In the genomic region with DNA sequence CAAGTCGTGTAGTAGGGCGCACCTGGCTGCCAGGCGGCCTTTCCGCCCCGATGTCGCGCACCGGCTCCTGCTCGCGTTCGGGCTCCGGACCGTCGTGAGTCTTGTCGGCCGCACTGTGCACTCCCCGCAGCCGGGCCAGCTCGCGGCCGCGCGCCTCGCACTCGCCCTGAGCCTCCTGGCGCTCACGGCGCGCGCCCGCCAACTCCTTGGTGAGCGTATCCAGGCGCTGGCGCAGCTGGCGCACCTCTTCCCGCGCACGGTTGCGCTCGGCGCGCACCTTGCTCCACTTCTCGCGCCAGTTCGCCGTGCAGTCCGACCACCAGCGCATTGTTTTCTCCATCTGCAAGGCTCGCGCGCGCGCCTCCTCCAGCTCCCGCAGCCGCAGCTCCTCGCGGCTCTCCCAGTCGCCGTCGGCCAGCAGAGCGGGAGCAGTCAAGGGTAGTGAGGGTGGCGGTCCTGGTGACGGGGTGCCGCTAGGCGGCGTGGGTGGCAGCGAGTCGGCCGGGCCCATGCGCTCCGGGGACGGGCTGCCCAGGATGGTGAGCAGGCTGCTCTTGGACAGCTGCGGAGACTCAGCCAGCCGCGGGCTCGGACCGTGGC, we compare ENCODE assay signal across 8 mouse cellular contexts. TPM values are rescaled to one million over a fixed set of nuclear protein-coding genes. Genes with fewer than 3 reads are reported as not detected.
DNase-seq lines count a peak whose midpoint lies in the region; ATAC-seq and TF ChIP-seq lines count a peak whose summit lies in the region.

No protein-coding gene starts in this region.

- H3K27me3 ChIP-seq in forebrain, embryonic 14.5 days (replicated peaks; ENCODE audit: control insufficient read depth, insufficient read depth, low read length) = peaks cover 7% of the 10 kb centered on the region; the same call in 1 of the 2 replicates
- H3K27me3 ChIP-seq in hindbrain, embryonic 16.5 days (replicated peaks; ENCODE audit: control insufficient read depth, insufficient read depth, low read length) = peaks cover 15% of the 10 kb centered on the region
- H3K27me3 ChIP-seq in splenic B cell, adult 2 months (ENCODE audit: control insufficient read depth, insufficient read depth, low read length, poor library complexity, severe bottlenecking) = no peaks in the 10 kb centered on the region

- peaks cover 3 to 10% of the 10 kb centered on the region in 2 experiments; a peak in 1 of 4 replicates for H3K4me1 ChIP-seq in ES-E14 (ENCODE audit: control insufficient read depth in 2 of 2, insufficient read depth in 2 of 2, low read length in 2 of 2, poor library complexity in 1 of 2)
- H3K4me1 ChIP-seq in forebrain, embryonic 14.5 days (ENCODE audit: control insufficient read depth, insufficient read depth, low read length) = peaks cover 28% of the 10 kb centered on the region
- H3K4me1 ChIP-seq in hindbrain, embryonic 16.5 days (ENCODE audit: control insufficient read depth, insufficient read depth, low read depth, low read length) = peaks cover 25% of the 10 kb centered on the region

- in situ Hi-C loops in ES-E14 (cut with MboI; ENCODE audit: low sequenced_read_pairs in 2 of 2, unreplicated experiment in 2 of 2) = no loop called here

- H3K4me3 ChIP-seq in ES-E14 (ENCODE audit: insufficient read depth in 1 of 2, low read depth in 1 of 2, low read length in 2 of 2, poor library complexity in 1 of 2, severe bottlenecking in 1 of 2) = peak overlapping the region; percentile 56 to 76
- peak overlapping the region; percentile 41 for H3K4me3 ChIP-seq in forebrain, embryonic 14.5 days (ENCODE audit: low read depth, low read length)
- H3K4me3 ChIP-seq in hindbrain, embryonic 16.5 days (ENCODE audit: low read length) = peak overlapping the region; percentile 54

- no peaks in the 10 kb centered on the region for H3K9me3 ChIP-seq in ES-E14 (ENCODE audit: control insufficient read depth, insufficient read depth, low read depth, low read length)
- no peaks in the 10 kb centered on the region for H3K9me3 ChIP-seq in forebrain, embryonic 14.5 days (replicated peaks; ENCODE audit: control insufficient read depth, low read length)
- no peaks in the 10 kb centered on the region for H3K9me3 ChIP-seq in hindbrain, embryonic 16.5 days (ENCODE audit: control insufficient read depth, low read length)

- DNase-seq in ES-E14 (ENCODE audit: low read depth, low spot score) = no peak
- DNase-seq in adrenal gland, adult 2 months = peak; percentile 89
- DNase-seq in forebrain, embryonic 14.5 days (ENCODE audit: low spot score) = peak; percentile 69
- peak; percentile 74 for DNase-seq in left cerebral cortex, postnatal 4 days
- DNase-seq in mesoderm, embryonic 11.5 days (ENCODE audit: low read depth, low spot score) = peak; percentile 85
- peak; percentile 11 for DNase-seq in splenic B cell, adult 2 months (ENCODE audit: low read depth, low spot score)
- no peak for DNase-seq in spleen, adult 18-20 months

- H3K36me3 ChIP-seq in ES-E14 (ENCODE audit: control insufficient read depth, insufficient read depth, low read length, poor library complexity, severe bottlenecking) = peaks cover 3% of the 10 kb centered on the region; the same call in 1 of the 2 replicates
- no peaks in the 10 kb centered on the region for H3K36me3 ChIP-seq in forebrain, embryonic 14.5 days (ENCODE audit: control insufficient read depth, insufficient read depth, low read length)
- no peaks in the 10 kb centered on the region for H3K36me3 ChIP-seq in hindbrain, embryonic 16.5 days (ENCODE audit: control insufficient read depth, insufficient read depth, low read length)
- no peaks in the 10 kb centered on the region for H3K36me3 ChIP-seq in splenic B cell, adult 2 months (ENCODE audit: control insufficient read depth, insufficient read depth, low read length, poor library complexity, severe bottlenecking)

- intact Hi-C loops in left cerebral cortex, postnatal 4 days (cut with DNase I) = loop anchor here (5.0 kb wide), 1 partner anchor 41 kb away; no protein-coding TSS in a partner anchor

- H3K27ac ChIP-seq in ES-E14 (ENCODE audit: insufficient read depth, low read depth, low read length, poor library complexity, severe bottlenecking) = no peak overlapping the region
- no peak overlapping the region for H3K27ac ChIP-seq in forebrain, embryonic 14.5 days (ENCODE audit: low read depth, low read length)
- no peak overlapping the region for H3K27ac ChIP-seq in hindbrain, embryonic 16.5 days (ENCODE audit: low read depth, low read length)

- peak overlapping the region; percentile 78 for H3K9ac ChIP-seq in ES-E14 (ENCODE audit: insufficient read depth, low read depth, low read length, poor library complexity, severe bottlenecking)
- peak overlapping the region; percentile 51; the same call in 1 of the 2 replicates for H3K9ac ChIP-seq in forebrain, embryonic 14.5 days (ENCODE audit: low read length)
- H3K9ac ChIP-seq in hindbrain, embryonic 16.5 days (ENCODE audit: low read depth, low read length) = peak overlapping the region; percentile 60

- peak overlapping the region; percentile 83 for H3K4me2 ChIP-seq in forebrain, embryonic 14.5 days (ENCODE audit: low read length)
- H3K4me2 ChIP-seq in hindbrain, embryonic 16.5 days (ENCODE audit: low read length) = peak overlapping the region; percentile 80

- ATAC-seq in forebrain, embryonic 14.5 days = peak; percentile 61
- ATAC-seq in hindbrain, embryonic 16.5 days = peak; percentile 67

- WGBS in forebrain, embryonic 14.5 days = 3% methylated on average over 74 of the region's 77 CpGs
- WGBS in hindbrain, embryonic 16.5 days = 10% methylated on average over 64 of the region's 77 CpGs

TF ChIP-seq in ES-E14, 5 proteins besides CTCF, POLR2A, EP300 and RAD21:
- TF ChIP-seq ZC3H11A (IDR thresholded peaks at IDR 0.05; ENCODE audit: borderline replicate concordance, low read depth, low read length) = no peak
- no peak for TF ChIP-seq MAFK (IDR thresholded peaks at IDR 0.05; ENCODE audit: insufficient read depth, low read depth, low read length)
- no peak for TF ChIP-seq ZNF384 (IDR thresholded peaks at IDR 0.05; ENCODE audit: low read depth, low read length)
- TF ChIP-seq HCFC1 (IDR thresholded peaks at IDR 0.05; ENCODE audit: borderline replicate concordance, insufficient read depth, low read length) = peak; percentile 39; the same call in 1 of the 2 replicates
- TF ChIP-seq CHD2 (IDR thresholded peaks at IDR 0.05; ENCODE audit: low read depth, low read length) = peak; percentile 70; the same call in 1 of the 2 replicates

RNA-seq across cellular contexts. Expression of gene Ccdc102a, which starts 4.7 kb away (rescaled TPM):
- total RNA-seq in ES-E14 (2012; rRNA removed) = 10.7 and 11.0 TPM in 2 replicates
- total RNA-seq in adrenal gland, adult 2 months (2021) = 10 to 100 TPM in 1 of 2 experiments, 1 to 10 TPM in 1; 7.3 to 12.5 TPM
- polyA plus RNA-seq in adrenal gland, adult 2 months (2012; rRNA removed) = 16.5 and 20.4 TPM in 2 replicates
- polyA plus RNA-seq in forebrain, embryonic 14.5 days (2014; fragmentation: Nextera tagmentation; extraction: Ambion mirVana) = 6.9 and 7.9 TPM in 2 replicates
- polyA plus RNA-seq in hindbrain, embryonic 16.5 days (2015; fragmentation: Nextera tagmentation; extraction: Ambion mirVana) = 5.7 and 6.9 TPM in 2 replicates
- 1 to 10 TPM; 4.9 to 5.5 TPM for total RNA-seq in left cerebral cortex, postnatal 4 days (2021)

RNA-seq across cellular contexts. Expression of gene Adgrg5, which starts 10.3 kb away (rescaled TPM):
- total RNA-seq in ES-E14 (2012; rRNA removed) = 1.1 and 2.2 TPM in 2 replicates
- total RNA-seq in adrenal gland, adult 2 months (2021) = 1 to 10 TPM; 1.1 to 1.3 TPM
- polyA plus RNA-seq in adrenal gland, adult 2 months (2012; rRNA removed) = 1.8 and 2.0 TPM in 2 replicates
- polyA plus RNA-seq in forebrain, embryonic 14.5 days (2014; fragmentation: Nextera tagmentation; extraction: Ambion mirVana) = not detected in 2 replicates
- polyA plus RNA-seq in hindbrain, embryonic 16.5 days (2015; fragmentation: Nextera tagmentation; extraction: Ambion mirVana) = 0.05 and 0.09 TPM in 2 replicates
- total RNA-seq in left cerebral cortex, postnatal 4 days (2021) = under 1 TPM in 1 of 2 experiments, not detected in 1; 0.74 TPM

RNA-seq across cellular contexts. Expression of gene Dok4, which starts 37.0 kb away (rescaled TPM):
- total RNA-seq in ES-E14 (2012; rRNA removed) = 4.3 and 4.9 TPM in 2 replicates
- 10 to 100 TPM in 1 of 2 experiments, 1 to 10 TPM in 1; 5.8 to 12.4 TPM for total RNA-seq in adrenal gland, adult 2 months (2021)
- 13.0 and 18.2 TPM in 2 replicates for polyA plus RNA-seq in adrenal gland, adult 2 months (2012; rRNA removed)
- polyA plus RNA-seq in forebrain, embryonic 14.5 days (2014; fragmentation: Nextera tagmentation; extraction: Ambion mirVana) = 42.6 and 54.7 TPM in 2 replicates
- 91.1 and 95.5 TPM in 2 replicates for polyA plus RNA-seq in hindbrain, embryonic 16.5 days (2015; fragmentation: Nextera tagmentation; extraction: Ambion mirVana)
- total RNA-seq in left cerebral cortex, postnatal 4 days (2021) = 100 to 1,000 TPM; 181 to 191 TPM

RNA-seq across cellular contexts. Expression of gene Polr2c, which starts 55.9 kb away (rescaled TPM):
- total RNA-seq in ES-E14 (2012; rRNA removed) = 88.7 and 119 TPM in 2 replicates
- total RNA-seq in adrenal gland, adult 2 months (2021) = 10 to 100 TPM; 54.5 to 68.0 TPM
- 52.0 and 66.6 TPM in 2 replicates for polyA plus RNA-seq in adrenal gland, adult 2 months (2012; rRNA removed)
- polyA plus RNA-seq in forebrain, embryonic 14.5 days (2014; fragmentation: Nextera tagmentation; extraction: Ambion mirVana) = 163 and 174 TPM in 2 replicates
- polyA plus RNA-seq in hindbrain, embryonic 16.5 days (2015; fragmentation: Nextera tagmentation; extraction: Ambion mirVana) = 109 and 119 TPM in 2 replicates
- total RNA-seq in left cerebral cortex, postnatal 4 days (2021) = 10 to 100 TPM; 53.6 to 63.3 TPM

Comparison
In these comparisons a context has a peak if more than half of its experiments do, and no peak if none do; other contexts are left out.
1. DNase-seq: peak in adrenal gland, adult 2 months (single experiment), forebrain, embryonic 14.5 days (single experiment), left cerebral cortex, postnatal 4 days (single experiment), mesoderm, embryonic 11.5 days (single experiment) and splenic B cell, adult 2 months (single experiment); none in ES-E14 (single experiment) and spleen, adult 18-20 months (0 of 2).
2. RNA of gene Dok4, which starts 37.0 kb away (total RNA-seq): 181 to 191 TPM in left cerebral cortex, postnatal 4 days; 5.8 to 12.4 TPM in adrenal gland, adult 2 months and 4.3 to 4.9 TPM in ES-E14; every median in the first group is over 10 times any median in the second.
3. Peak in every context shown above with its lines, with median percentiles within 50 percentile points of each other: H3K4me3 ChIP-seq and H3K9ac ChIP-seq.